Mouse (Mus musculus) kidney, adult 2 months (tissue): ENCODE results near the gene Hsp90ab1.

Source experiments
- CTCF ChIP-seq: fragments of 200-500 bp; conservative IDR thresholded peaks from 2 replicates; pipeline ENCODE4 v1.5.1; 2011; ENCODE audit warnings: low read depth, mild to moderate bottlenecking, control low read depth, low read length, moderate library complexity, mixed read lengths; ENCODE audit not compliant: insufficient read depth, insufficient read length
- POLR2A ChIP-seq: fragments of 200-500 bp; IDR thresholded peaks from one replicate; pipeline ENCODE4 v1.6.1; 2011; ENCODE audit warnings: low read depth, low read length, control low read depth

DNA sequence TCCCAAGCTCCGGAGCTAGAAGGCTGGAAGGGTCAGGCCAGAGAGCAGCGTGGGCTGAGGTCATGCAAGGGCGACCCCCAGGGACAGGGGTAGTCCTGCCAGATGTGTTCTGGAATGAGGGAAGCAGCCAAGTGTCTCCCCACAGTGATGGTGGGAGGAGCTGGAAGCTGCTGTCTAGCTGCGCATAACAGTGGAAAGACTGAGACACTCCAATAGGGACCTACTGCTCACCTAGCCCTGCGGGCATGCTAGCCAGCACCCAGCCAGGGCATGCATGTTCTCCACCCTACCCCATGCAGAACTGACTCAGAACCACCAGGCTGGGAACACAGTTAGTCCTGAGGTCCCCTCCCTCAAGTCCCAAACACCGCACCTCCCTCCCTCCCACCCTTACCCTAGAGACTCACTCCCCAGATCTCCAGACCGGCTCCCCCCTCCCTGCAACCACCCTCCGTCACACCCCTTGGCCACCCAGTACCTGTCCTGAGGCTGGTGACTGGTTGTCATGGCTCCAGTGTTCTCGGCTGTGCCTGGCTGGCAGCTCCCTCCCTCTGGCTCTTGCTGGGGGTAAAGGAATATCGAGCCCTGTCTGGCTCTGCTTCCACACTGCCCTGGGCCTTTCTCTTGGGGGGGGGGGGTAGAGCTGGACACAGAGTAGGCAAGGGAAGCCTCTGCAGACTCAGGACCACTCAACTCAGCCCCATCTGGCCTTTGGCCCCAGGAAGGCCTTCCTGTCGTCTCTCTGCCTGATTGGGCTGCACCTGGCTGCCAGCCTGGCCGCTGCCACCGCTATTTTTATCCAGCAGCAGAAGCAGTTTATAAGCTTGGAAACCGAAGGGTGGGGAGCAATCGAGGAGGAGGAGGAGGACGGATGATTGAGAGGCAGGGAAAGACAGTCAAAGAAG, 18.9 kb upstream of the Hsp90ab1 start:
- TF ChIP-seq CTCF (no peak), POLR2A (no peak)
